Mouse (Mus musculus) kidney, embryonic 16.5 days (tissue): ENCODE measurements around the gene Rpl3. TPM values are rescaled to one million over a fixed set of nuclear protein-coding genes. Genes with fewer than 3 reads are reported as not detected.

Source experiments
- ATAC-seq: fragments of 200-750 bp; cut with Nextera tagmentation; 2 replicates; pipeline ENCODE4 v1.8.0; 2017; ENCODE audit warnings: moderate TSS enrichment; ENCODE audit not compliant: low FRiP score, low TSS enrichment
- H3K27ac ChIP-seq: fragments of 300-500 bp; sonication (generic); 2 replicates; pipeline ENCODE4 v1.5.1; 2014; ENCODE audit warnings: low read length
- H3K27me3 ChIP-seq: fragments of 300-500 bp; sonication (generic); 2 replicates; pipeline ENCODE4 v1.6.1; 2014; ENCODE audit warnings: low read length, control low read depth, mixed read lengths; ENCODE audit not compliant: insufficient read depth
- H3K36me3 ChIP-seq: fragments of 300-500 bp; sonication (generic); 2 replicates; pipeline ENCODE4 v1.6.1; 2014; ENCODE audit warnings: low read length, control low read depth, mixed read lengths; ENCODE audit not compliant: insufficient read depth
- H3K4me1 ChIP-seq: fragments of 300-500 bp; sonication (generic); 2 replicates; pipeline ENCODE4 v1.6.1; 2014; ENCODE audit warnings: low read length, control low read depth, mixed read lengths; ENCODE audit not compliant: insufficient read depth
- H3K4me2 ChIP-seq: fragments of 300-500 bp; sonication (generic); replicated peaks from 2 replicates; pipeline ENCODE4 v1.6.1; 2014; ENCODE audit warnings: low read depth, low read length
- H3K4me3 ChIP-seq: fragments of 300-500 bp; sonication (generic); 2 replicates; pipeline ENCODE4 v1.5.1; 2014; ENCODE audit warnings: mild to moderate bottlenecking, low read length
- H3K9ac ChIP-seq: fragments of 300-500 bp; sonication (generic); replicated peaks from 2 replicates; pipeline ENCODE4 v1.6.1; 2014; ENCODE audit warnings: low read length
- H3K9me3 ChIP-seq: fragments of 300-500 bp; sonication (generic); 2 replicates; pipeline ENCODE4 v1.6.1; 2016; ENCODE audit warnings: low read length, control low read depth
- WGBS: fragments of 180-500 bp; shearing (Covaris S2); extraction: QIAGEN DNeasy Blood & Tissue Kit; methylation state at CpG from one replicate; pipeline ENCODE4 v1.1.7; 2014; 5-methylcytosine and 5-hydroxymethylcytosine counted together
- polyA plus RNA-seq: library from polyadenylated mRNA; unstranded; fragments of >200 nt; fragmentation: Nextera tagmentation; extraction: Ambion mirVana; gene quantifications from 2 replicates; pipeline ENCODE4 v1.2.1, GENCODE M21; 2015

Gene Rpl3
- polyA plus RNA-seq, 1 experiment from 2014 or later = 1,131 TPM

DNA sequence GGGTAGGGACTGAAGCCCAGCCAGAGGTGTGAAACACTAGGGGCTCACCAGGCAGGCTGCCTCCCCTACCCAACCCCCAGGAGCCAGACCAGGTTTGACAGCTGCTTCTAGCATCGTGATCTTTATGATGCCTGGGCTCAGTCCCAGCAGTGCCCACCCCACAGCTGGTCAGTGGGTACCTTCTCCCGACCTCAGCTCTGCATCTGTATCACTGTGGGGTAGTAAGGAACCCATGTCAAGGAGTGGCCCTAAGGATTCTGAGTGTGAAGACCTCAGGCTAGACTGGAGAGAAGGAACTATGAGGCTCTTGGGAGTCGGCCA, 16.3 kb downstream of the Rpl3 start:
- Histone ChIP-seq H3K27me3 (no peaks in the 10 kb centered on the region), H3K9ac (no peak overlapping the region), H3K4me2 (no peak overlapping the region), H3K4me1 (peaks cover 19% of the 10 kb centered on the region), H3K9me3 (no peaks in the 10 kb centered on the region), H3K27ac (peak overlapping the region; percentile 61; the same call in 1 of the 2 replicates), H3K4me3 (no peak overlapping the region), H3K36me3 (peaks cover 41% of the 10 kb centered on the region)
- no peak for ATAC-seq
- 29% methylated on average over 3 of the region's 3 CpGs for WGBS

DNA sequence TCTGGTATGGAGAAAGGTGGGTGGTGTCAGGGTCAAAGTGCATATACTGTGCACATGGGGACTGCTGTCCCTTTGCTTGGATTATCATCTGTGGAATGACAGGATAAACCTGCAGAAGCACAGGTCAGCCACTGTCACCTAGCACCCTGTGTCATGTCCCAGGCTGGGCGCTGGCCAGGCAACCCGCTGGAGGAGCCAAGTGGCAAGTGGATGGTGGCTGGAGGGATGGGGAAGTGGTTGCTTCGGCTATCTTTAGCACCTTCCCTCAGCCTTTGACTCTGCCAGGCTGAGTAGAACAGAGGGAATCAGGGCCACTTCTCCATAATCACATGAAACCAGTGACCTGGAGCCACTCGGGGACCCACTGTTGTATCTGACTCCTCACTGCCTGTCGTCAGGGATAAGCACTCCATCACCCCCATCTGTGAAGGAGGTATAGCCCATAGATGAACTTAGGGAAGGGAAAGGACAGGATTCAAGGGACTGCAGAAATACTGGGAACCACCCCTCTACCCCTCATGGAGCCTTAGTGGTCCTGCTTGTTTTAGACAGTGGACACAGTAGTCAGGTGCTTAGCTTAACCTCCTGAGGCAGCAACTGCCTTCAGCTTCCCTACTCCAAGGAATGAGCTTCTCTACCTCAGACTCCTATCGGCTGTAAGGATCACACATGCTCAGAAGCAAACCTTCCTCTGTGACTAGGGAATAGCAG, 16.9 kb downstream of the Rpl3 start:
- Histone ChIP-seq H3K4me3 (no peak overlapping the region), H3K4me2 (no peak overlapping the region), H3K36me3 (peaks cover 36% of the 10 kb centered on the region), H3K9ac (no peak overlapping the region), H3K27me3 (no peaks in the 10 kb centered on the region), H3K4me1 (peaks cover 14% of the 10 kb centered on the region), H3K9me3 (no peaks in the 10 kb centered on the region), H3K27ac (no peak overlapping the region)
- 51% methylated on average over 6 of the region's 6 CpGs for WGBS
- no peak for ATAC-seq

DNA sequence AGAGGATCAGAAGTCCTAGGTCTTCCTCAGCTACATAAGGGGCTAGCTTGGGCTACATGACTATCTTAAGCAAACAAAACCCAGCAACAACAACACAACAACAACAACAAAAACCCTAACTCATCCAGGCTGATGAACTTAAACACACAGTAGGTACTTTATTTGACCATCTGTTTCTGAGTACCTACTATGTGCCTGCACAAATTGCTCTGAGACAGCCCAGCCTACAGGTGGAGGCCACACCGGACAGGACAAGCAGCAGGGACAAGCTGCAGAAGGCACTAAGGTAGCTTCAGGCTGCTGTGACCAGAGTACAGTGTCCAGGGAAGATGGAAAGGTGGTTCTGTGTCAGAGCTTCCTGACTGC, 18.4 kb downstream of the Rpl3 start:
- Histone ChIP-seq H3K27ac (no peak overlapping the region), H3K4me1 (peaks cover 10% of the 10 kb centered on the region), H3K9me3 (no peaks in the 10 kb centered on the region), H3K27me3 (no peaks in the 10 kb centered on the region), H3K9ac (no peak overlapping the region), H3K4me2 (no peak overlapping the region), H3K36me3 (peaks cover 21% of the 10 kb centered on the region), H3K4me3 (no peak overlapping the region)
- no peak for ATAC-seq
- 94% methylated on average over 1 of the region's 1 CpGs for WGBS

DNA sequence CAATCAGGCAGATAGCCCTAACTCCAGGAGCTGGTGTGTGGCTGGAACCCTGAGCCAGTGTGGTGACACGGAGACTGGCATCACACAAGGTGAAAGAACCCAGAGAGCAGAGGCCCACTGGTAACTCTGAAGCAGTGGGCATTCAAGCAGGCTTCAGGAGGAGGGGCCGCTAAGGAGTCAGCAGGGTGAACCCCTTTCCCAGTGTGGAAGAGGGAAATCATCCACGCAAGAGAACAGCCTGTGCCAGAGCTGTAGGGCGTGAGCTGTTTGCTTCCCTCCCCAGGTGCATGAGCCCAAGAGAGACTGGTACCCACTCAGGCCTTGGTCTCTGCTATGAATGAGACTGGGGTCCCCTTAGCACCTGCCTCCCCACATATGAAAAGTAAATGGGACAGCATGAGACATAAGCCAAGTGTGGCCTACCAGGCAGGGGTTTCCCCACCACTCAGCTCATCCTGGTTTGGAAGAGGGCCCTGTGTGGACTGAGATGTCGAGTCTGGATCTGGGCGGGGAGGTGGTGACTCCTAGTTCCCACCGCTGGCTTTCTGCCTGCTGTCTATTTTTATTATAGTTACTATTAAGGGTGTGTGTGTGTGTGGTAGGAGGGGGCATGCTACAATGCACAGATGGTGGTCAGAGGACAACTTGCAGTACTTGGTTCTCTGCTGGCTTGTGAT, 19.0 kb downstream of the Rpl3 start:
- WGBS = 72% methylated on average over 7 of the region's 7 CpGs
- H3K4me2 ChIP-seq = no peak overlapping the region
- H3K9ac ChIP-seq = no peak overlapping the region
- H3K36me3 ChIP-seq = peaks cover 15% of the 10 kb centered on the region
- no peaks in the 10 kb centered on the region for H3K9me3 ChIP-seq
- H3K27me3 ChIP-seq = no peaks in the 10 kb centered on the region
- no peak overlapping the region for H3K27ac ChIP-seq
- no peak for ATAC-seq
- peaks cover 10% of the 10 kb centered on the region for H3K4me1 ChIP-seq
- no peak overlapping the region for H3K4me3 ChIP-seq

DNA sequence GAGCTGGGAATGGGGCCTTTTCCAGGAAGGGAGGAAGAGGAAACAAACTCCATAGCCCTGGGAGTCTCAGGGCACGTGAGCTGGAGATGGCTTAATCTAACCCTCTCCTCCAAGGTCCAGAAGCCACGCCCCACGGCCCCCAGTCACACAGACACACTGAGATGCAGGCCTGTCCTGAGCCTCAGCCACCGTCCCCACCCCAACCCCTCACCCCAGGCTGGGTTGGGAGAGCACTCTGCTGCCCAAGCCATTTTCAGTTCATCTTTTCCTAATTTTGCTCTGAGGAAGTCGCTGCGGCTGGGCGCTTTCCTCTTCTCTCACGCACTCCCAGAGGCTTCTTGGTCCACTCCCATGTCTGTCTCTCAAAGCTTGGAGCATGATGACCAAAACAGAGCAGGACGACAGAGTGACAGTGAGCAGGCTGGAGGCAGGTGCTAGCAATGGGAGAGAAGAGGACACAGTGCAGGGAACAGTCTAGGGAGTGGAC, 19.7 kb downstream of the Rpl3 start:
- WGBS = 41% methylated on average over 9 of the region's 9 CpGs
- Histone ChIP-seq H3K36me3 (peaks cover 10% of the 10 kb centered on the region), H3K4me3 (no peak overlapping the region), H3K27ac (no peak overlapping the region), H3K4me2 (no peak overlapping the region), H3K4me1 (peaks cover 10% of the 10 kb centered on the region), H3K9me3 (no peaks in the 10 kb centered on the region), H3K27me3 (no peaks in the 10 kb centered on the region), H3K9ac (no peak overlapping the region)
- no peak for ATAC-seq

DNA sequence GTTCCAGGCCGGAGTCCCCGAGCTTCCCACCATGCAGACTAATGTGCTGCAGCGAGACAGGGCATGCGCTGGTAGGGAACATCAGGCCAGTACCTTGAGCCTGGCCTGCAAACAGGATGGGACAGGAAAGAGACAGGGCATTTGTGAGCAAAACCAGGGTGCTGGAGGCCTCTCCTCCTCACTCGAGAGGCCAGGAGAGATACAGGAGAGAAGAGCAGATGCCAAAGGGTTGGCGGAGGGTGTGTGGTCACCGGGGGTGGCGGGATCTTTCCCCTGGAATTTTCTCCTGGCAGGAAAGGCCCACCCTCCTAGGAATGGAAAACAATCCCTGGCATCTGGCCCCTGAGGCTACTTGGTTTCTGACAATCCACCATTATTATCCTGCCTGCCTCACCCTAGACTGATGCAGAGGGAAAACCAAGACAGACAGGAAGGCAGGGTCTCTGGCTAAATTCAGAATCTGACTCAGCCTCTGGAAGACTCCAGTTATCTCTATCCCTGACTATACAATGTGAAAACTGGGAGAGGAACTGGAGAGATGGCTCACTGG, 21.5 kb downstream of the Rpl3 start:
- H3K4me2 ChIP-seq = no peak overlapping the region
- H3K27ac ChIP-seq = no peak overlapping the region
- no peaks in the 10 kb centered on the region for H3K36me3 ChIP-seq
- no peak for ATAC-seq
- no peak overlapping the region for H3K4me3 ChIP-seq
- H3K4me1 ChIP-seq = peaks cover 5% of the 10 kb centered on the region; the same call in 1 of the 2 replicates
- H3K9ac ChIP-seq = 0 out of 2 replicates have a peak overlapping the region, but pooled peaks have one; percentile 39
- H3K9me3 ChIP-seq = no peaks in the 10 kb centered on the region
- H3K27me3 ChIP-seq = no peaks in the 10 kb centered on the region
- 71% methylated on average over 8 of the region's 8 CpGs for WGBS

DNA sequence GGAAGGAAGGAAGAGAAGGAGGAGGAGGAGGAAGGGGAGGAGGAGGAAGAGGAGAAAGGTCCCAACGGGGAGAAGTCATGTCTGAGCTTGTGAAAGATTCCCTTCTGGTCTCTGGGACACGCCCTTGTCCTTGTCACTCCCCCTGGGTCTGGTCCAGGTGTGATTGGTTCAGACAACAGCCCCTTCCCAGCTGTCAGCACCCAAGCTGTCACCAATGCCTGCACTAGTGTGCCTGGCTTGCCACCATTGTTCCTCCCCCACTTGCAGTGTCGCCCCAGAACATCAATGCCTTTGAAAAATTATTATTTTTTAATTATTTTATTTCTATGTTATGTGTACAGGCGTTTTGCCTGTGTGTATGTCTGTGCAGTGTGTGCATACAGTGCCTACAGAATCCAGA, 22.5 kb downstream of the Rpl3 start:
- no peak overlapping the region for H3K4me2 ChIP-seq
- no peak for ATAC-seq
- H3K9me3 ChIP-seq = no peaks in the 10 kb centered on the region
- H3K36me3 ChIP-seq = no peaks in the 10 kb centered on the region
- no peak overlapping the region for H3K27ac ChIP-seq
- no peaks in the 10 kb centered on the region for H3K27me3 ChIP-seq
- peaks cover 5% of the 10 kb centered on the region; the same call in 1 of the 2 replicates for H3K4me1 ChIP-seq
- H3K4me3 ChIP-seq = no peak overlapping the region
- 50% methylated on average over 4 of the region's 4 CpGs for WGBS
- H3K9ac ChIP-seq = no peak overlapping the region

DNA sequence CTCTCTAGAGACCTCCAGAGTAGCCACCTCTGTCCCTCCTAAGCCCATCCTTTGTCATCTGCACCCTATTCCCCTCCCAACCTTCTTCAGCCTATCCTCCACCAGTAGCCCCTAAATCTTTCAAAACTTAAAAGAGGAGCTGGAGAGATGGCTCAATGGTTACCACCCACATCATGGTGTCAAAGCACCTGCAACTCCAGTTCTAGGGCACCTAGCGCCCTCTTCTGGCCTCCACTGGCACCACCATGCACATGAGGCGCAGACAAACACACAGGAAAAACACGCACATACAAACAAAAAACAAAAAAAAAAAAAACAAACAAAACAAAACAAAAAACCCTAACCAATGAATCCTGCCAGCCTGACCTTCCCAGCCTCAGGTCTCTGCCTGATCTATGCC, 25.1 kb downstream of the Rpl3 start:
- Histone ChIP-seq H3K9ac (no peak overlapping the region), H3K4me2 (no peak overlapping the region), H3K4me3 (no peak overlapping the region), H3K27ac (no peak overlapping the region), H3K4me1 (peaks cover 9% of the 10 kb centered on the region), H3K9me3 (no peaks in the 10 kb centered on the region), H3K27me3 (no peaks in the 10 kb centered on the region), H3K36me3 (no peaks in the 10 kb centered on the region)
- WGBS = 69% methylated on average over 3 of the region's 3 CpGs
- ATAC-seq = no peak

DNA sequence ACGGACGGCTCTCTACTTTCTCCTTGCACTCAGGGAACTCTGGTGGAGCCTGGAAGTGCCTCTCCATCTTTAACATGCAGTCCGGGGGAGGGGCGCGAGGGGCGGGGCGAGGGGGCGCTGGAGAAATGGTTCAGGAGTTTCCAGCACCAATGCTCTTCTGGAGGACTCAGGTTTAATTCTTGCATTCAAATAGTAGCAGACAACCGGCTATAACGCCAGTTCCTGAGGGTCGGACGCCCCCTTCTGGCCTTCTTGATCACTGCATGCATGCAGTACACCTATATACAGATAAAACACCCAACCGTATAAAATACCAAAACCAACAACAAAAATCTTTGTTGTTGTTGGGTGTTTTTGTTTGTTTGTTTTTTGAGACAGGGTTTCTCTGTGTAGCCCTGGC, 26.3 kb downstream of the Rpl3 start:
- Histone ChIP-seq H3K4me2 (no peak overlapping the region), H3K27ac (no peak overlapping the region), H3K9me3 (no peaks in the 10 kb centered on the region; the same call in 1 of the 2 replicates), H3K9ac (no peak overlapping the region), H3K4me1 (peaks cover 9% of the 10 kb centered on the region), H3K27me3 (no peaks in the 10 kb centered on the region), H3K36me3 (no peaks in the 10 kb centered on the region), H3K4me3 (no peak overlapping the region)
- ATAC-seq = no peak
- 11% methylated on average over 13 of the region's 13 CpGs for WGBS

DNA sequence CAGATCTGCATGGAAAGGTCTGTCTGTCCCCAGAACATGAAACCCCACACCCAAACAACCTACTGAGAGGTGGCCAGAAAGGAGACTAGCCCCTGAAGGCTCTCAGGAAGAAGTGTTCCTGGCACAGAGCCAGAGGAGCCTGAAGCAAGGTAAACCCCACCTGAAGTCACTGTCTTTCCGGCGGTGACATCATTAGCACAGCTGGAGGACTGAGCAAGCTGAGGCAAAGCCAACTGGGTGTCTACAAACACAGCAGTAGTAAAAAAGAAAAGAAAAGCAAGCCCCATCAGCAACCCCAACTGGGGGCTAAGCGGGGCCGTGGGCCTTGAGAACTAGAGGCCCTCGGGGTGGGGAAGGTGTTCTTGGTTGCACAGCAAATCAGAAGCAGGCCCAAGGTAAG, 26.7 kb downstream of the Rpl3 start:
- H3K27me3 ChIP-seq = no peaks in the 10 kb centered on the region
- H3K36me3 ChIP-seq = no peaks in the 10 kb centered on the region
- WGBS = 69% methylated on average over 5 of the region's 5 CpGs
- H3K4me1 ChIP-seq = peaks cover 9% of the 10 kb centered on the region
- ATAC-seq = no peak
- no peaks in the 10 kb centered on the region; the same call in 1 of the 2 replicates for H3K9me3 ChIP-seq
- H3K4me3 ChIP-seq = no peak overlapping the region
- H3K27ac ChIP-seq = no peak overlapping the region
- H3K9ac ChIP-seq = no peak overlapping the region
- H3K4me2 ChIP-seq = no peak overlapping the region
